Mouse (Mus musculus) urinary bladder, adult 2 months (tissue): ENCODE data around the gene Npc2. TPM values are rescaled to one million over a fixed set of nuclear protein-coding genes. Genes with fewer than 3 reads are reported as not detected.

ENCODE experiments used
- DNase-seq: peaks from one replicate; pipeline ENCODE4 v3.0.0; 2022; ENCODE audit warnings: low spot score
- polyA plus RNA-seq: library from polyadenylated mRNA; depleted of rRNA; stranded (reverse); fragments of >200 nt; gene quantifications from 2 replicates; pipeline ENCODE4 v1.2.3, GENCODE M21; 2012; rRNA removed

The Npc2 gene
- 85.8 and 90.2 TPM in 2 replicates for polyA plus RNA-seq

GRCm38 (mm10) chr12:84772726-84773441 is at the start of gene Npc2, which contains the start of gene Isca2:
Gene Npc2, minus strand, starts transcription at chr12:84773152.
Gene Isca2, plus strand, starts transcription at chr12:84773251.
- DNase-seq: peak; percentile 91

- DNase-seq: no peak
Measured at GRCm38 (mm10) chr12:84819236-84820168, 46.5 kb upstream of the Npc2 start.

GRCm38 (mm10) chr12:84818496-84818895 is 45.5 kb upstream of the Npc2 start:
- DNase-seq: no peak

GRCm38 (mm10) chr12:84814663-84815325 is 41.8 kb upstream of the Npc2 start:
- DNase-seq: no peak

GRCm38 (mm10) chr12:84813773-84814172 is 40.8 kb upstream of the Npc2 start:
- no peak for DNase-seq

- no peak for DNase-seq
Measured at GRCm38 (mm10) chr12:84812004-84812403, 39.1 kb upstream of the Npc2 start.

- DNase-seq: no peak
Measured at GRCm38 (mm10) chr12:84811510-84811909, 38.6 kb upstream of the Npc2 start.

- no peak for DNase-seq
Measured at GRCm38 (mm10) chr12:84810810-84811209, 37.9 kb upstream of the Npc2 start.

GRCm38 (mm10) chr12:84809033-84809432 is 36.1 kb upstream of the Npc2 start:
- DNase-seq: no peak

- DNase-seq: no peak
Measured at GRCm38 (mm10) chr12:84807351-84807750, 34.4 kb upstream of the Npc2 start.

GRCm38 (mm10) chr12:84806726-84807125 is 33.8 kb upstream of the Npc2 start:
- no peak for DNase-seq

- DNase-seq: no peak
Measured at GRCm38 (mm10) chr12:84806010-84806409, 33.1 kb upstream of the Npc2 start.

GRCm38 (mm10) chr12:84805228-84805842 is 32.4 kb upstream of the Npc2 start:
- no peak for DNase-seq

- no peak for DNase-seq
Measured at GRCm38 (mm10) chr12:84802625-84803024, 29.7 kb upstream of the Npc2 start.

- DNase-seq: no peak
Measured at GRCm38 (mm10) chr12:84801532-84802110, 28.7 kb upstream of the Npc2 start.

- no peak for DNase-seq
Measured at GRCm38 (mm10) chr12:84800419-84800818, 27.5 kb upstream of the Npc2 start.

- no peak for DNase-seq
Measured at GRCm38 (mm10) chr12:84799086-84799485, 26.1 kb upstream of the Npc2 start.

- DNase-seq: no peak
Measured at GRCm38 (mm10) chr12:84794647-84795046, 21.7 kb upstream of the Npc2 start.

GRCm38 (mm10) chr12:84792629-84793028 is 19.7 kb upstream of the Npc2 start:
- DNase-seq: no peak

- no peak for DNase-seq
Measured at GRCm38 (mm10) chr12:84790853-84791252, 17.9 kb upstream of the Npc2 start.

- no peak for DNase-seq
Measured at GRCm38 (mm10) chr12:84786091-84786490, 13.1 kb upstream of the Npc2 start.
